Mouse (Mus musculus): Measurements from ENCODE around the gene Usp47. TPM values are rescaled to one million over a fixed set of nuclear protein-coding genes. Genes with fewer than 3 reads are reported as not detected.

Gene Usp47
- total and polyA plus RNA-seq, 3 experiments: 37.3 to 122 (median 47.8) TPM

DNA sequence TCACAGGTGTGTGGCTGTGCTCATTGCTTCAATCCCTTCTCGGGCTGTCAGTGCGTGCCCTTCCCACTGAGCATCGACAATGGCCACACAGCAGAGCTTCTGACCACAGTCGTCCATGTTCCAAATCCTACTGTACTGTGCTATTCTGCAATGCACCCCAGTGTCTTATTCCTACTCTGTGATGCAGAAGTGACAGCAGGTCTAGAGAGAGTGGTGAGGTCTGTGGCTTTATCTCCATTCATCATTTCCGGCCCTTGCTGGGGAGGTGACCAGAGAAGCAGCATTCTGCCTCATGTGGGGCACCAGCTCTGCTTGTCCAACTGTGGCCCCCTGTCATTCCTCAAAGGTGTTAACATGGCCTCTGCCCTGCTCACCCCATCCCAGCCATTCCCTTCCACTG lies 113.2 kb downstream of the Usp47 start:
- Histone ChIP-seq H3K9ac (ENCODE audit: control insufficient read depth, low read depth, low read length, poor library complexity, severe bottlenecking) (no peak overlapping the region), H3K4me1 (ENCODE audit: control insufficient read depth in 1 of 2, insufficient read depth in 2 of 2, low read length in 2 of 2) (no peaks in the 10 kb centered on the region), H3K4me3 (ENCODE audit: control insufficient read depth in 1 of 2, insufficient read depth in 1 of 2, low read depth in 2 of 2, low read length in 2 of 2) (no peak overlapping the region), H3K27ac (ENCODE audit: control insufficient read depth, low read depth, low read length) (no peak overlapping the region), H3K79me2 (ENCODE audit: control insufficient read depth, insufficient read depth, low read length, poor library complexity) (no peaks in the 10 kb centered on the region), H3K9me3 (replicated peaks; ENCODE audit: insufficient read depth, low read length) (no peaks in the 10 kb centered on the region), H3K36me3 (ENCODE audit: control insufficient read depth in 1 of 2, insufficient read depth in 2 of 2, low read length in 2 of 2) (no peaks in the 10 kb centered on the region), H3K27me3 (ENCODE audit: control insufficient read depth in 1 of 2, insufficient read depth in 2 of 2, low read length in 2 of 2) (no peaks in the 10 kb centered on the region)
- no peak for DNase-seq (ENCODE audit: low read depth, low spot score)
- TF ChIP-seq RAD21 (IDR thresholded peaks at IDR 0.05; ENCODE audit: low read depth, low read length) (no peak), POLR2A (IDR thresholded peaks at IDR 0.05; ENCODE audit: control insufficient read depth in 1 of 2, insufficient read depth in 1 of 2, low read depth in 1 of 2, low read length in 2 of 2, poor library complexity in 1 of 2) (no peak), SIN3A (IDR thresholded peaks at IDR 0.05; ENCODE audit: low read length) (no peak), UBTF (IDR thresholded peaks at IDR 0.05; ENCODE audit: borderline replicate concordance, insufficient read depth, low read depth, low read length) (no peak), BHLHE40 (IDR thresholded peaks at IDR 0.05; ENCODE audit: borderline replicate concordance, low read depth, low read length) (no peak), ETS1 (IDR thresholded peaks at IDR 0.05; ENCODE audit: low read depth, low read length) (no peak), POLR2AphosphoS2 (IDR thresholded peaks at IDR 0.05; ENCODE audit: low read length) (no peak), CHD2 (IDR thresholded peaks at IDR 0.05; ENCODE audit: low read length) (no peak), ZNF384 (IDR thresholded peaks at IDR 0.05; ENCODE audit: low read depth, low read length) (no peak), MYC (IDR thresholded peaks at IDR 0.05; ENCODE audit: low read depth, low read length) (no peak), SMC3 (IDR thresholded peaks at IDR 0.05; ENCODE audit: low read depth, low read length) (no peak), MAZ (IDR thresholded peaks at IDR 0.05; ENCODE audit: low read depth, low read length) (no peak), TAL1 (IDR thresholded peaks at IDR 0.05; ENCODE audit: low read length) (no peak)

GRCm38 (mm10) chr7:112138168-112138508 lies 114.8 kb downstream of the Usp47 start:
- Histone ChIP-seq H3K4me1 (ENCODE audit: control insufficient read depth in 1 of 2, insufficient read depth in 2 of 2, low read length in 2 of 2) (no peaks in the 10 kb centered on the region), H3K36me3 (ENCODE audit: control insufficient read depth in 1 of 2, insufficient read depth in 2 of 2, low read length in 2 of 2) (no peaks in the 10 kb centered on the region)
- TF ChIP-seq TCF12 (IDR thresholded peaks at IDR 0.05; ENCODE audit: low read depth, low read length) (no peak), POLR2A (IDR thresholded peaks at IDR 0.05; ENCODE audit: control insufficient read depth in 1 of 2, insufficient read depth in 1 of 2, low read depth in 1 of 2, low read length in 2 of 2, poor library complexity in 1 of 2) (no peak), RCOR1 (IDR thresholded peaks at IDR 0.05; ENCODE audit: low read depth, low read length) (no peak), MYB (IDR thresholded peaks at IDR 0.05; ENCODE audit: low read depth, low read length) (no peak), CHD1 (IDR thresholded peaks at IDR 0.05; ENCODE audit: low read depth, low read length) (no peak), ELF1 (IDR thresholded peaks at IDR 0.05; ENCODE audit: low read depth, low read length) (no peak), MAX (IDR thresholded peaks at IDR 0.05; ENCODE audit: low read length) (no peak), CTCF (IDR thresholded peaks at IDR 0.05 in 2 of 3, conservative IDR thresholded peaks at IDR 0.05 in 1 of 3; ENCODE audit: control insufficient read depth in 1 of 3, insufficient read depth in 1 of 3, low read depth in 2 of 3, low read length in 3 of 3, poor library complexity in 1 of 3, severe bottlenecking in 1 of 3) (no peak), POLR2AphosphoS2 (IDR thresholded peaks at IDR 0.05; ENCODE audit: low read length) (no peak), MYC (IDR thresholded peaks at IDR 0.05; ENCODE audit: low read depth, low read length) (no peak), POLR2AphosphoS5 (IDR thresholded peaks at IDR 0.05; ENCODE audit: borderline replicate concordance, low read depth, low read length) (no peak), ZKSCAN1 (IDR thresholded peaks at IDR 0.05; ENCODE audit: low read depth, low read length) (no peak), MAFK (IDR thresholded peaks at IDR 0.05; ENCODE audit: borderline replicate concordance, low read depth, low read length) (no peak), GATA1 (IDR thresholded peaks at IDR 0.05; ENCODE audit: low read depth, low read length) (no peak), NRF1 (IDR thresholded peaks at IDR 0.05; ENCODE audit: insufficient read depth, low read depth, low read length, poor library complexity, severe bottlenecking) (no peak), TBP (IDR thresholded peaks at IDR 0.05; ENCODE audit: low read depth, low read length) (no peak)

More at GRCm38 (mm10) chr7:112138168-112138508, 114.8 kb downstream of the Usp47 start:
- H3K27ac ChIP-seq (ENCODE audit: control insufficient read depth, low read depth, low read length): no peak overlapping the region
- no peak for DNase-seq (ENCODE audit: low read depth, low spot score)
- no peaks in the 10 kb centered on the region for H3K9me3 ChIP-seq (replicated peaks; ENCODE audit: insufficient read depth, low read length)
- no peak overlapping the region for H3K4me3 ChIP-seq (ENCODE audit: control insufficient read depth in 1 of 2, insufficient read depth in 1 of 2, low read depth in 2 of 2, low read length in 2 of 2)
- no peaks in the 10 kb centered on the region for H3K79me2 ChIP-seq (ENCODE audit: control insufficient read depth, insufficient read depth, low read length, poor library complexity)
- H3K27me3 ChIP-seq (ENCODE audit: control insufficient read depth in 1 of 2, insufficient read depth in 2 of 2, low read length in 2 of 2): no peaks in the 10 kb centered on the region; a peak in 1 of 4 replicates
- no peak overlapping the region for H3K9ac ChIP-seq (ENCODE audit: control insufficient read depth, low read depth, low read length, poor library complexity, severe bottlenecking)

Measured in MEL (cell line).